Mouse (Mus musculus) heart, embryonic 10.5 days (tissue): ENCODE results near the gene Trpm7. TPM values are rescaled to one million over a fixed set of nuclear protein-coding genes. Genes with fewer than 3 reads are reported as not detected.

Experiments used
- DNase-seq: peaks from one replicate; pipeline ENCODE4 v3.0.0-alpha.2; 2017; ENCODE audit warnings: low spot score
- H3K27ac ChIP-seq: fragments of 300-500 bp; sonication (generic); 2 replicates; pipeline ENCODE4 v1.5.1; 2016; ENCODE audit warnings: mild to moderate bottlenecking
- H3K27me3 ChIP-seq: fragments of 300-500 bp; sonication (generic); 2 replicates; pipeline ENCODE4 v1.6.1; 2016; ENCODE audit warnings: mild to moderate bottlenecking; ENCODE audit not compliant: poor library complexity, insufficient read depth, severe bottlenecking
- H3K36me3 ChIP-seq: fragments of 300-500 bp; sonication (generic); 2 replicates; pipeline ENCODE4 v1.6.1; 2016; ENCODE audit warnings: mild to moderate bottlenecking, moderate library complexity
- H3K4me1 ChIP-seq: fragments of 300-500 bp; sonication (generic); 2 replicates; pipeline ENCODE4 v1.6.1; 2016; ENCODE audit warnings: mild to moderate bottlenecking
- H3K4me3 ChIP-seq: fragments of 300-500 bp; sonication (generic); 2 replicates; pipeline ENCODE4 v1.5.1; 2016; ENCODE audit warnings: mild to moderate bottlenecking, moderate library complexity
- H3K9me3 ChIP-seq: fragments of 300-500 bp; sonication (generic); 2 replicates; pipeline ENCODE4 v1.6.1; 2016; ENCODE audit warnings: mild to moderate bottlenecking, moderate library complexity
- WGBS: fragments of 180-500 bp; shearing (Covaris S2); methylation state at CpG from one replicate; pipeline ENCODE4 v1.1.7; 2016; 5-methylcytosine and 5-hydroxymethylcytosine counted together
- microRNA-seq: library from miRNA; unstranded; fragments of <30 nt; microRNA quantifications from one replicate; pipeline ENCODE4, GENCODE M21; 2017
- polyA plus RNA-seq: library from polyadenylated mRNA; unstranded; fragments of >200 nt; fragmentation: Nextera tagmentation; extraction: Ambion mirVana; gene quantifications from 2 replicates; pipeline ENCODE4 v1.2.1, GENCODE M21; 2016

Gene Trpm7
- polyA plus RNA-seq, 1 experiment from 2014 or later = 41.3 TPM

GRCm38 (mm10) chr2:126767599-126767998, 108.4 kb downstream of the Trpm7 start:
- Histone ChIP-seq H3K27ac (no peak overlapping the region), H3K27me3 (no peaks in the 10 kb centered on the region), H3K36me3 (peaks cover 8% of the 10 kb centered on the region), H3K4me3 (no peak overlapping the region), H3K9me3 (no peaks in the 10 kb centered on the region), H3K4me1 (peaks cover 6% of the 10 kb centered on the region; the same call in 1 of the 2 replicates)
- 94% methylated on average over 3 of the region's 3 CpGs for WGBS
- no peak for DNase-seq

- WGBS = 42% methylated on average over 11 of the region's 11 CpGs
- Histone ChIP-seq H3K4me3 (peak overlapping the region; percentile 31; the same call in 1 of the 2 replicates), H3K4me1 (peaks cover 6% of the 10 kb centered on the region; the same call in 1 of the 2 replicates), H3K9me3 (no peaks in the 10 kb centered on the region), H3K27me3 (no peaks in the 10 kb centered on the region), H3K27ac (no peak overlapping the region), H3K36me3 (peaks cover 24% of the 10 kb centered on the region)
- no peak for DNase-seq
Observed at GRCm38 (mm10) chr2:126765867-126766582, 110.0 kb downstream of the Trpm7 start.

GRCm38 (mm10) chr2:126759351-126759750, 116.7 kb downstream of the Trpm7 start:
- H3K4me1 ChIP-seq = no peaks in the 10 kb centered on the region
- no peak overlapping the region for H3K4me3 ChIP-seq
- H3K27ac ChIP-seq = no peak overlapping the region
- WGBS = 90% methylated on average over 7 of the region's 7 CpGs
- no peaks in the 10 kb centered on the region for H3K27me3 ChIP-seq
- H3K36me3 ChIP-seq = peaks cover 83% of the 10 kb centered on the region
- no peaks in the 10 kb centered on the region for H3K9me3 ChIP-seq
- no peak for DNase-seq

- no peaks in the 10 kb centered on the region for H3K4me1 ChIP-seq
- no peaks in the 10 kb centered on the region for H3K9me3 ChIP-seq
- H3K4me3 ChIP-seq = no peak overlapping the region
- 95% methylated on average over 6 of the region's 6 CpGs for WGBS
- DNase-seq = no peak
- no peak overlapping the region for H3K27ac ChIP-seq
- H3K27me3 ChIP-seq = no peaks in the 10 kb centered on the region
- peaks cover 94% of the 10 kb centered on the region for H3K36me3 ChIP-seq
Observed at GRCm38 (mm10) chr2:126755664-126756063, 120.4 kb downstream of the Trpm7 start.

GRCm38 (mm10) chr2:126743389-126743788, 132.6 kb downstream of the Trpm7 start:
- peaks cover 80% of the 10 kb centered on the region for H3K36me3 ChIP-seq
- 86% methylated on average over 5 of the region's 5 CpGs for WGBS
- no peaks in the 10 kb centered on the region for H3K4me1 ChIP-seq
- H3K4me3 ChIP-seq = no peak overlapping the region
- H3K9me3 ChIP-seq = no peaks in the 10 kb centered on the region
- no peak overlapping the region for H3K27ac ChIP-seq
- H3K27me3 ChIP-seq = no peaks in the 10 kb centered on the region
- no peak for DNase-seq

Small RNAs within 50 kb of the gene (microRNA-seq; reads per million reads assigned to microRNA genes)
- not detected for gene Mir3473g

Other genes starting within 250 kb of the Trpm7 start
- gene Gabpb1, start 199.9 kb downstream of the Trpm7 start, polyA plus RNA-seq = 42.3 and 48.6 TPM in 2 replicates
- gene Usp8, start 168.9 kb downstream of the Trpm7 start, polyA plus RNA-seq = 40.3 and 42.4 TPM in 2 replicates
- 2.0 and 2.5 TPM in 2 replicates for gene Usp50, start 92.8 kb downstream of the Trpm7 start, polyA plus RNA-seq
- gene Sppl2a, start 57.0 kb upstream of the Trpm7 start, polyA plus RNA-seq = 28.6 and 33.6 TPM in 2 replicates
- gene Ap4e1, start 132.5 kb upstream of the Trpm7 start, polyA plus RNA-seq = 11.3 and 12.5 TPM in 2 replicates
- 36.0 and 40.9 TPM in 2 replicates for gene Blvra, start 194.4 kb upstream of the Trpm7 start, polyA plus RNA-seq